Comparison of ENCODE assay signal across 12 mouse cellular contexts in the genomic region with DNA sequence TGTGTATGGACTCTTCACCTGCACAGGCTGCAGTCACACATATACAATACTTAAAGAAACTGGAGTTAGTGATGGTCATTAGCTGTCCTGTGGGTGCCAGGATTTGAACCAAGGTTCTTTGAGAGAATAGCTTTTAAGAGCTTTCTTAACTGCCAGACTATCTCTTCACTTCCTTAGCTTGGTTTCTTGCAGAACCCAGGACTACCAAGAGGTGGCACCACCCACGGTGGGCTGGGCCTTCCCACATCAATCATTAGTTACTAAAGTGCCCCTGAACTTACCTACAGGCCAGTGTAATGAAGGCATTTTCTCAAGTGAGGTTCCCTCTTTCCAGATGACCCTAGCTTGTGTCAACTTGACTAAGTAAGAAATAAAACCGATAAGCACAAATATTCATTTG. TPM values are rescaled to one million over a fixed set of nuclear protein-coding genes. Genes with fewer than 3 reads are reported as not detected.
DNase-seq lines count a peak whose midpoint lies in the region; ATAC-seq lines count a peak whose summit lies in the region.
"Had no signal": no experiment of that assay in that cellular context is flagged by ENCODE, and none has a peak within 500 bp of the region (broad histone marks: within the 10 kb centered on the region; RNA-seq: fewer than 3 reads in every experiment).

No protein-coding gene starts in this region.

- no peaks in the 10 kb centered on the region for H3K27me3 ChIP-seq in heart, embryonic 10.5 days (ENCODE audit: insufficient read depth, poor library complexity, severe bottlenecking)
- H3K27me3 ChIP-seq: forebrain, embryonic 15.5 days had no signal

- intact Hi-C loops in heart, postnatal 25 days (cut with DNase I), result loop anchor here (5.0 kb wide), 2 partner anchors 64 to 509 kb away; no protein-coding TSS in a partner anchor
- intact Hi-C loops in heart, postnatal 10 days (cut with DNase I), result loop anchor here (10.0 kb wide), 1 partner anchor 397 kb away; a partner anchor contains a TSS

- no peak for DNase-seq in heart, embryonic 10.5 days (ENCODE audit: low spot score)
- DNase-seq in heart, postnatal 25 days (ENCODE audit: low spot score), result no peak
- peak; percentile 24 for DNase-seq in retina, postnatal 1 day
- DNase-seq in retina, embryonic 14.5 days (ENCODE audit: low spot score), result no peak
- peak; percentile 14 to 41 for DNase-seq in heart, postnatal 10 days
- no peak for DNase-seq in left cerebral cortex, adult 18-20 months (ENCODE audit: low spot score in 2 of 2)
- no peak for DNase-seq in frontal cortex, postnatal 10 days (ENCODE audit: low spot score in 2 of 2)
- DNase-seq: cerebellum, adult 9-10 months had no signal

- 0 out of 2 replicates have a peak overlapping the region, but pooled peaks have one; percentile 6 for H3K27ac ChIP-seq in heart, embryonic 10.5 days
- H3K27ac ChIP-seq: forebrain, embryonic 15.5 days had no signal

- WGBS in heart, embryonic 10.5 days, result 69% methylated on average over 2 of the region's 2 CpGs

- peaks cover 65% of the 10 kb centered on the region for H3K4me1 ChIP-seq in heart, embryonic 10.5 days

- H3K4me3 ChIP-seq in heart, embryonic 10.5 days, result no peak overlapping the region
- H3K4me3 ChIP-seq: forebrain, embryonic 15.5 days; myocyte had no signal

- H3K9me3 ChIP-seq in heart, embryonic 10.5 days, result no peaks in the 10 kb centered on the region
- H3K9me3 ChIP-seq: forebrain, embryonic 15.5 days had no signal

- H3K36me3 ChIP-seq in heart, embryonic 10.5 days, result no peaks in the 10 kb centered on the region
- H3K36me3 ChIP-seq: forebrain, embryonic 15.5 days had no signal

- no peak for ATAC-seq in monocyte, adult 5-6 weeks (replicated peaks; ENCODE audit: insufficient number of reproducible peaks, low FRiP score, low TSS enrichment, poor library complexity, severe bottlenecking)
- ATAC-seq: activated CD4-positive, CD25-positive, alpha-beta regulatory T cell, adult 4 months; forebrain, embryonic 15.5 days had no signal

RNA-seq across cellular contexts. Expression of a gene that starts 33.9 kb away (rescaled TPM):
- polyA plus RNA-seq in heart, embryonic 10.5 days (2016; fragmentation: Nextera tagmentation; extraction: Ambion mirVana), result 61.3 and 67.0 TPM in 2 replicates
- 100 to 1,000 TPM; 168 to 170 TPM for total RNA-seq in heart, postnatal 25 days (2021)
- 100 to 1,000 TPM; 124 to 128 TPM for total RNA-seq in heart, postnatal 10 days (2021)
- total RNA-seq in monocyte, adult 5-6 weeks (2017), result 8.2 to 43.3 TPM (median 18.0 TPM) in 3 replicates
- total RNA-seq in left cerebral cortex, adult 18-20 months (2021), result 10 to 100 TPM; 76.5 to 80.3 TPM

Comparison
In these comparisons a context has a peak if more than half of its experiments do, and no peak if none do; other contexts are left out.
1. DNase-seq: peak in retina, postnatal 1 day (single experiment) and heart, postnatal 10 days (2 of 2); none in heart, embryonic 10.5 days (single experiment), heart, postnatal 25 days (single experiment), retina, embryonic 14.5 days (single experiment), left cerebral cortex, adult 18-20 months (0 of 2) and frontal cortex, postnatal 10 days (0 of 2).